Mouse (Mus musculus) midbrain, embryonic 10.5 days (tissue): ENCODE measurements at regions not wholly inside any gene's neighbourhood (a gene's known extent, or its start where the extent isn't known, plus 50 kb on each side); places are given as distances from the start of the nearest gene placed in this dataset.

ENCODE experiments used
- DNase-seq: peaks from one replicate; pipeline ENCODE4 v3.0.0-alpha.2; 2017; ENCODE audit warnings: low spot score
- H3K27ac ChIP-seq: fragments of 300-500 bp; sonication (generic); replicated peaks from 2 replicates; pipeline ENCODE4 v1.5.1; 2016; ENCODE audit warnings: mild to moderate bottlenecking
- H3K27me3 ChIP-seq: fragments of 300-500 bp; sonication (generic); 2 replicates; pipeline ENCODE4 v1.6.1; 2016; ENCODE audit warnings: low read depth, mild to moderate bottlenecking; ENCODE audit not compliant: poor library complexity, severe bottlenecking
- H3K36me3 ChIP-seq: fragments of 300-500 bp; sonication (generic); 2 replicates; pipeline ENCODE4 v1.6.1; 2016; ENCODE audit warnings: mild to moderate bottlenecking, moderate library complexity
- H3K4me1 ChIP-seq: fragments of 300-500 bp; sonication (generic); 2 replicates; pipeline ENCODE4 v1.6.1; 2016
- H3K4me3 ChIP-seq: fragments of 300-500 bp; sonication (generic); 2 replicates; pipeline ENCODE4 v1.5.1; 2016; ENCODE audit warnings: mild to moderate bottlenecking, moderate library complexity
- H3K9me3 ChIP-seq: fragments of 300-500 bp; sonication (generic); replicated peaks from 2 replicates; pipeline ENCODE4 v1.6.1; 2016; ENCODE audit warnings: mild to moderate bottlenecking
- WGBS: fragments of 180-500 bp; shearing (Covaris S2); methylation state at CpG from one replicate; pipeline ENCODE4 v1.1.7; 2016; 5-methylcytosine and 5-hydroxymethylcytosine counted together

- DNase-seq: no peak
- H3K9me3 ChIP-seq: no peaks in the 10 kb centered on the region
- H3K27me3 ChIP-seq: no peaks in the 10 kb centered on the region
- no peaks in the 10 kb centered on the region for H3K36me3 ChIP-seq
- H3K27ac ChIP-seq: no peak overlapping the region
- no peak overlapping the region for H3K4me3 ChIP-seq
- no peaks in the 10 kb centered on the region for H3K4me1 ChIP-seq
Observed at GRCm38 (mm10) chr16:62054182-62054581, 732.4 kb downstream of the Nsun3 start.

DNA sequence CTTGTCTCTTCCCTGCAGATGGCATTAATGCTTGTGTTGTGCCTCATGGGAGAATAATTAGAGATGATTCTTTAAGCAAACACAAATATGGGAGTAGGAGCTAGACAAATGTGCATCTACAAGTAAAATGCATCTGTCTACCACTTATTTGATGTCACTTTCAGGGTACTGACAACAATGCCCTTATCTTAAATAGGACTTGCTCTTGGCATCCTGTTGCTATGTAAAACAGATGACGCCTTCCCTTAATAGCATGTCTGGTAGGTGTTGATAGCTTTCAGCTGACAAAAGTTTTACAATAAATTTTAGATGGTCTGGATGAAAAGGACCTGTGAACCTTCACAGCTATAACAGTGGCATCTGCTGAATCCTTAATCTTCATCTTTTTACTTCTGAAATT is 748.6 kb downstream of the Nsun3 start:
- Histone ChIP-seq H3K4me3 (no peak overlapping the region), H3K36me3 (no peaks in the 10 kb centered on the region), H3K27ac (no peak overlapping the region), H3K4me1 (no peaks in the 10 kb centered on the region), H3K27me3 (no peaks in the 10 kb centered on the region), H3K9me3 (no peaks in the 10 kb centered on the region)
- no peak for DNase-seq
- WGBS: 88% methylated on average over 1 of the region's 1 CpGs

- Histone ChIP-seq H3K36me3 (no peaks in the 10 kb centered on the region), H3K9me3 (no peaks in the 10 kb centered on the region), H3K4me3 (no peak overlapping the region), H3K27me3 (no peaks in the 10 kb centered on the region), H3K4me1 (peaks cover 16% of the 10 kb centered on the region), H3K27ac (0 out of 2 replicates have a peak overlapping the region, but pooled peaks have one; percentile 38)
- 23% methylated on average over 1 of the region's 1 CpGs for WGBS
- no peak for DNase-seq
Observed at GRCm38 (mm10) chr16:61990397-61991070, 796.1 kb downstream of the Nsun3 start.
